Mouse (Mus musculus): ENCODE results near the gene Fbxo40. TPM values are rescaled to one million over a fixed set of nuclear protein-coding genes. Genes with fewer than 3 reads are reported as not detected.

Fbxo40 gene
- total and polyA plus RNA-seq, 3 experiments = 0.11 TPM; not detected in 2

GRCm38 (mm10) chr16:36951029-36951428, 39.2 kb downstream of the Fbxo40 start:
- peaks cover 20% of the 10 kb centered on the region for H3K36me3 ChIP-seq (replicated peaks)
- TF ChIP-seq GATA1 (IDR thresholded peaks at IDR 0.05; ENCODE audit: borderline replicate concordance, low read length) (no peak), GATA2 (IDR thresholded peaks at IDR 0.05; ENCODE audit: borderline replicate concordance, low read depth, low read length) (no peak), POLR2AphosphoS5 (IDR thresholded peaks at IDR 0.05; ENCODE audit: insufficient replicate concordance, low read depth, low read length) (no peak), TAL1 (conservative IDR thresholded peaks at IDR 0.05; ENCODE audit: low read depth, low read length) (no peak), CTCF (IDR thresholded peaks at IDR 0.05; ENCODE audit: low read depth, low read length) (no peak)
- H3K4me3 ChIP-seq (ENCODE audit: low read depth, low read length) = no peak overlapping the region
- no peak for DNase-seq (ENCODE audit: low spot score)
- ATAC-seq (ENCODE audit: extremely low read depth, insufficient number of reproducible peaks, low FRiP score, poor library complexity, severe bottlenecking) = no peak
- peaks cover 3% of the 10 kb centered on the region; the same call in 1 of the 2 replicates for H3K27me3 ChIP-seq (ENCODE audit: insufficient read depth, low read length)
- H3K9me3 ChIP-seq (replicated peaks) = no peaks in the 10 kb centered on the region
- no peaks in the 10 kb centered on the region for H3K4me1 ChIP-seq (ENCODE audit: insufficient read depth, low read depth, low read length)

GRCm38 (mm10) chr16:36949614-36950336, 40.5 kb downstream of the Fbxo40 start:
- H3K4me3 ChIP-seq (ENCODE audit: low read depth, low read length) = no peak overlapping the region
- no peak for ATAC-seq (ENCODE audit: extremely low read depth, insufficient number of reproducible peaks, low FRiP score, poor library complexity, severe bottlenecking)
- H3K4me1 ChIP-seq (ENCODE audit: insufficient read depth, low read depth, low read length) = no peaks in the 10 kb centered on the region
- H3K27me3 ChIP-seq (ENCODE audit: insufficient read depth, low read length) = peaks cover 3% of the 10 kb centered on the region; the same call in 1 of the 2 replicates
- peaks cover 15% of the 10 kb centered on the region for H3K36me3 ChIP-seq (replicated peaks)
- no peak for DNase-seq (ENCODE audit: low spot score)
- no peak for TF ChIP-seq TAL1 (conservative IDR thresholded peaks at IDR 0.05; ENCODE audit: low read depth, low read length)
- no peaks in the 10 kb centered on the region for H3K9me3 ChIP-seq (replicated peaks)

GRCm38 (mm10) chr16:36947646-36948197, 42.5 kb downstream of the Fbxo40 start:
- H3K27me3 ChIP-seq (ENCODE audit: insufficient read depth, low read length) = peaks cover 3% of the 10 kb centered on the region; the same call in 1 of the 2 replicates
- DNase-seq (ENCODE audit: low spot score) (no peak), ATAC-seq (ENCODE audit: extremely low read depth, insufficient number of reproducible peaks, low FRiP score, poor library complexity, severe bottlenecking) (no peak)
- H3K9me3 ChIP-seq (replicated peaks) = no peaks in the 10 kb centered on the region
- H3K4me1 ChIP-seq (ENCODE audit: insufficient read depth, low read depth, low read length) = no peaks in the 10 kb centered on the region
- H3K4me3 ChIP-seq (ENCODE audit: low read depth, low read length) = no peak overlapping the region
- H3K36me3 ChIP-seq (replicated peaks) = peaks cover 15% of the 10 kb centered on the region
- TF ChIP-seq CTCF (IDR thresholded peaks at IDR 0.05; ENCODE audit: low read depth, low read length) (no peak), GATA2 (IDR thresholded peaks at IDR 0.05; ENCODE audit: borderline replicate concordance, low read depth, low read length) (no peak), POLR2AphosphoS5 (IDR thresholded peaks at IDR 0.05; ENCODE audit: insufficient replicate concordance, low read depth, low read length) (no peak), GATA1 (IDR thresholded peaks at IDR 0.05; ENCODE audit: borderline replicate concordance, low read length) (no peak), TAL1 (conservative IDR thresholded peaks at IDR 0.05; ENCODE audit: low read depth, low read length) (no peak)

GRCm38 (mm10) chr16:36946459-36947159, 43.7 kb downstream of the Fbxo40 start:
- ATAC-seq (ENCODE audit: extremely low read depth, insufficient number of reproducible peaks, low FRiP score, poor library complexity, severe bottlenecking) (no peak), DNase-seq (ENCODE audit: low spot score) (no peak)
- peaks cover 3% of the 10 kb centered on the region; the same call in 1 of the 2 replicates for H3K27me3 ChIP-seq (ENCODE audit: insufficient read depth, low read length)
- H3K4me3 ChIP-seq (ENCODE audit: low read depth, low read length) = no peak overlapping the region
- no peaks in the 10 kb centered on the region for H3K4me1 ChIP-seq (ENCODE audit: insufficient read depth, low read depth, low read length)
- H3K36me3 ChIP-seq (replicated peaks) = peaks cover 12% of the 10 kb centered on the region
- no peaks in the 10 kb centered on the region for H3K9me3 ChIP-seq (replicated peaks)
- no peak for TF ChIP-seq GATA2 (IDR thresholded peaks at IDR 0.05; ENCODE audit: borderline replicate concordance, low read depth, low read length)
- TF ChIP-seq POLR2AphosphoS5 (IDR thresholded peaks at IDR 0.05; ENCODE audit: insufficient replicate concordance, low read depth, low read length) = no peak
- TF ChIP-seq TAL1 (conservative IDR thresholded peaks at IDR 0.05; ENCODE audit: low read depth, low read length) = no peak
- TF ChIP-seq GATA1 (IDR thresholded peaks at IDR 0.05; ENCODE audit: borderline replicate concordance, low read length) = no peak
- no peak for TF ChIP-seq CTCF (IDR thresholded peaks at IDR 0.05; ENCODE audit: low read depth, low read length)

GRCm38 (mm10) chr16:36944895-36945424, 45.3 kb downstream of the Fbxo40 start:
- ATAC-seq (ENCODE audit: extremely low read depth, insufficient number of reproducible peaks, low FRiP score, poor library complexity, severe bottlenecking) = no peak
- H3K36me3 ChIP-seq (replicated peaks) = peaks cover 15% of the 10 kb centered on the region
- no peak for DNase-seq (ENCODE audit: low spot score)
- no peaks in the 10 kb centered on the region for H3K27me3 ChIP-seq (ENCODE audit: insufficient read depth, low read length)
- 0 out of 2 replicates have a peak, but pooled peaks cover 3% of the 10 kb centered on the region for H3K4me1 ChIP-seq (ENCODE audit: insufficient read depth, low read depth, low read length)
- TF ChIP-seq GATA1 (IDR thresholded peaks at IDR 0.05; ENCODE audit: borderline replicate concordance, low read length) (no peak), CTCF (IDR thresholded peaks at IDR 0.05; ENCODE audit: low read depth, low read length) (no peak), TAL1 (conservative IDR thresholded peaks at IDR 0.05; ENCODE audit: low read depth, low read length) (no peak), GATA2 (IDR thresholded peaks at IDR 0.05; ENCODE audit: borderline replicate concordance, low read depth, low read length) (no peak), POLR2AphosphoS5 (IDR thresholded peaks at IDR 0.05; ENCODE audit: insufficient replicate concordance, low read depth, low read length) (no peak)
- H3K4me3 ChIP-seq (ENCODE audit: low read depth, low read length) = no peak overlapping the region
- H3K9me3 ChIP-seq (replicated peaks) = no peaks in the 10 kb centered on the region

GRCm38 (mm10) chr16:36943591-36943990, 46.7 kb downstream of the Fbxo40 start:
- H3K36me3 ChIP-seq (replicated peaks) = peaks cover 9% of the 10 kb centered on the region
- DNase-seq (ENCODE audit: low spot score) (no peak), ATAC-seq (ENCODE audit: extremely low read depth, insufficient number of reproducible peaks, low FRiP score, poor library complexity, severe bottlenecking) (no peak)
- H3K27me3 ChIP-seq (ENCODE audit: insufficient read depth, low read length) = no peaks in the 10 kb centered on the region
- H3K9me3 ChIP-seq (replicated peaks) = no peaks in the 10 kb centered on the region
- H3K4me1 ChIP-seq (ENCODE audit: insufficient read depth, low read depth, low read length) = 0 out of 2 replicates have a peak, but pooled peaks cover 3% of the 10 kb centered on the region
- H3K4me3 ChIP-seq (ENCODE audit: low read depth, low read length) = no peak overlapping the region
- TF ChIP-seq CTCF (IDR thresholded peaks at IDR 0.05; ENCODE audit: low read depth, low read length) (no peak), POLR2AphosphoS5 (IDR thresholded peaks at IDR 0.05; ENCODE audit: insufficient replicate concordance, low read depth, low read length) (no peak), GATA2 (IDR thresholded peaks at IDR 0.05; ENCODE audit: borderline replicate concordance, low read depth, low read length) (no peak)
